In the genomic region with DNA sequence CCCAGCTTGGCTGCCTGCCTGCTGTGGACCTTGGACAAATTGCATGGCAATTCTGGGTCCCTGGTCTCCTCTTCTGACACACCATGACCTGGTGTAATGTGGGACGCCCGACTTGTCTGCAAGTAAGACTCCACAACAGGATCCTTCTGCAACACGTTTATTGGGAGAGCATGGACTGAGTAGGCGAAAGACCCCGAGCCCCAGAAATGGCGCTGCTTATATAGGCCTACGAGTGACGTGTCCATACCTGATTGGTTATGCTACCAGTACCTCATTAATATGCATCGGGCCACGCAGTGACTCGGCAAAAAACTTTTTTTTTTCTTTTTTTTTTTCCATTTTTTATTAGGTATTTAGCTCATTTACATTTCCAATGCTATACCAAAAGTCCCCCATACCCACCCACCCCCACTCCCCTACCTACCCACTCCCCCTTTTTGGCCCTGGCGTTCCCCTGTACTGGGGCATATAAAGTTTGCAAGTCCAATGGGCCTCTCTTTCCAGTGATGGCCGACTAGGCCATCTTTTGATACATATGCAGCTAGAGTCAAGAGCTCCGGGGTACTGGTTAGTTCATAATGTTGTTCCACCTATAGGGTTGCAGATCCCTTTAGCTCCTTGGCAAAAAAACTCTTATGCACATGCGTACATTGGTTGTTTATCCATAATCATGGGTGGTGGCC, we compare ENCODE assay signal across 12 mouse cellular contexts. TPM values are rescaled to one million over a fixed set of nuclear protein-coding genes. Genes with fewer than 3 reads are reported as not detected.
DNase-seq lines count a peak whose midpoint lies in the region; ATAC-seq and TF ChIP-seq lines count a peak whose summit lies in the region.
"Not testable (repeated sequence)": the region's sequence is repeated elsewhere in the genome, so short reads cannot be mapped to it uniquely, and the experiment has no call there.
"Had no signal": no experiment of that assay in that cellular context is flagged by ENCODE, and none has a peak within 500 bp of the region (broad histone marks: within the 10 kb centered on the region; RNA-seq: fewer than 3 reads in every experiment).

No protein-coding gene starts in this region.

- H3K27ac ChIP-seq in embryonic facial prominence, embryonic 13.5 days; forebrain, embryonic 16.5 days (ENCODE audit: low read length); hindbrain, embryonic 14.5 days; kidney, embryonic 15.5 days; limb, embryonic 14.5 days (replicated peaks; ENCODE audit: low read depth, low read length); lung, postnatal 0 days (ENCODE audit: low read length); neural tube, embryonic 11.5 days (ENCODE audit: low read depth, low read length): not testable (repeated sequence)

- 81% methylated on average over 13 of the region's 15 CpGs for WGBS in embryonic facial prominence, embryonic 13.5 days
- WGBS in forebrain, embryonic 16.5 days, result 84% methylated on average over 13 of the region's 15 CpGs
- 85% methylated on average over 13 of the region's 15 CpGs for WGBS in hindbrain, embryonic 14.5 days
- WGBS in kidney, embryonic 15.5 days, result 84% methylated on average over 13 of the region's 15 CpGs
- 84% methylated on average over 13 of the region's 15 CpGs for WGBS in limb, embryonic 14.5 days
- 80% methylated on average over 13 of the region's 15 CpGs for WGBS in lung, postnatal 0 days
- 83% methylated on average over 13 of the region's 15 CpGs for WGBS in neural tube, embryonic 11.5 days

- not testable (repeated sequence) for H3K9me3 ChIP-seq in embryonic facial prominence, embryonic 13.5 days; forebrain, embryonic 16.5 days (ENCODE audit: control insufficient read depth, low read length); hindbrain, embryonic 14.5 days (ENCODE audit: control insufficient read depth, low read length); kidney, embryonic 15.5 days (replicated peaks); limb, embryonic 14.5 days (ENCODE audit: control insufficient read depth, low read length); lung, postnatal 0 days (ENCODE audit: low read length); neural tube, embryonic 11.5 days (ENCODE audit: control insufficient read depth, low read length)

- H3K36me3 ChIP-seq in embryonic facial prominence, embryonic 13.5 days; forebrain, embryonic 16.5 days (ENCODE audit: control insufficient read depth, insufficient read depth); hindbrain, embryonic 14.5 days (replicated peaks; ENCODE audit: control insufficient read depth, insufficient read depth); kidney, embryonic 15.5 days; limb, embryonic 14.5 days (ENCODE audit: control insufficient read depth, insufficient read depth, low read length); lung, postnatal 0 days (ENCODE audit: insufficient read depth, low read length); neural tube, embryonic 11.5 days (ENCODE audit: control insufficient read depth, insufficient read depth, low read length): not testable (repeated sequence)

- not testable (repeated sequence) for H3K4me3 ChIP-seq in embryonic facial prominence, embryonic 13.5 days; forebrain, embryonic 16.5 days (replicated peaks; ENCODE audit: low read length); hindbrain, embryonic 14.5 days (replicated peaks; ENCODE audit: low read length); kidney, embryonic 15.5 days (replicated peaks); limb, embryonic 14.5 days (replicated peaks; ENCODE audit: low read length); lung, postnatal 0 days (ENCODE audit: low read depth, low read length); neural tube, embryonic 11.5 days (ENCODE audit: low read depth, low read length)

- peak; percentile 54; the same call in 1 of the 2 replicates for ATAC-seq in embryonic facial prominence, embryonic 13.5 days (ENCODE audit: insufficient number of reproducible peaks, insufficient read depth, low FRiP score, low TSS enrichment, low read depth)
- peak; percentile 50; the same call in 1 of the 2 replicates for ATAC-seq in forebrain, embryonic 16.5 days
- ATAC-seq in hindbrain, embryonic 14.5 days (ENCODE audit: low FRiP score), result 0 out of 2 replicates have a peak, but pooled peaks have one; percentile 62
- ATAC-seq in kidney, embryonic 15.5 days (replicated peaks; ENCODE audit: low FRiP score), result peak; percentile 55; the same call in 1 of the 2 replicates
- peak; percentile 42 for ATAC-seq in limb, embryonic 14.5 days (ENCODE audit: low FRiP score, low read depth)
- peak; percentile 22 for ATAC-seq in lung, postnatal 0 days
- ATAC-seq in neural tube, embryonic 11.5 days (ENCODE audit: insufficient read depth, low FRiP score, low TSS enrichment), result peak; percentile 70

- not testable (repeated sequence) for DNase-seq in hindbrain, embryonic 14.5 days (ENCODE audit: low spot score); limb, embryonic 14.5 days (ENCODE audit: low spot score); lung, postnatal 0 days (ENCODE audit: low spot score); neural tube, embryonic 11.5 days (ENCODE audit: low spot score)
- peak; percentile 11 for DNase-seq in thymus, postnatal 4 days

- not testable (repeated sequence) for H3K9ac ChIP-seq in embryonic facial prominence, embryonic 13.5 days; forebrain, embryonic 16.5 days (replicated peaks; ENCODE audit: low read depth, low read length); hindbrain, embryonic 14.5 days; kidney, embryonic 15.5 days; limb, embryonic 14.5 days (ENCODE audit: low read depth, low read length, severe bottlenecking); lung, postnatal 0 days (replicated peaks; ENCODE audit: low read depth); neural tube, embryonic 11.5 days (ENCODE audit: low read length)

- TF ChIP-seq CTCF in lung, postnatal 0 days (IDR thresholded peaks at IDR 0.05), result not testable (repeated sequence)

- H3K4me1 ChIP-seq in embryonic facial prominence, embryonic 13.5 days; forebrain, embryonic 16.5 days (replicated peaks; ENCODE audit: control insufficient read depth, insufficient read depth, low read length); hindbrain, embryonic 14.5 days (replicated peaks; ENCODE audit: control insufficient read depth, insufficient read depth, low read length); kidney, embryonic 15.5 days; limb, embryonic 14.5 days (ENCODE audit: control insufficient read depth, insufficient read depth, low read length); lung, postnatal 0 days (ENCODE audit: insufficient read depth, low read depth, low read length); neural tube, embryonic 11.5 days (ENCODE audit: control insufficient read depth, insufficient read depth, low read length): not testable (repeated sequence)

- not testable (repeated sequence) for TF ChIP-seq POLR2A in limb, embryonic 14.5 days (IDR thresholded peaks at IDR 0.05; ENCODE audit: borderline replicate concordance, extremely low read depth, insufficient read depth, insufficient read length)

- not testable (repeated sequence) for H3K27me3 ChIP-seq in embryonic facial prominence, embryonic 13.5 days; forebrain, embryonic 16.5 days (replicated peaks; ENCODE audit: control insufficient read depth, insufficient read depth, low read length); hindbrain, embryonic 14.5 days (ENCODE audit: control insufficient read depth, insufficient read depth, low read length); kidney, embryonic 15.5 days; limb, embryonic 14.5 days (ENCODE audit: control insufficient read depth, insufficient read depth, low read length); lung, postnatal 0 days (replicated peaks; ENCODE audit: insufficient read depth, low read length); neural tube, embryonic 11.5 days (ENCODE audit: control insufficient read depth, insufficient read depth, low read length)

- not testable (repeated sequence) for TF ChIP-seq EP300 in lung, postnatal 0 days (IDR thresholded peaks at IDR 0.05)

- H3K4me2 ChIP-seq in embryonic facial prominence, embryonic 13.5 days; forebrain, embryonic 16.5 days (ENCODE audit: low read length); hindbrain, embryonic 14.5 days (replicated peaks); kidney, embryonic 15.5 days; limb, embryonic 14.5 days (replicated peaks; ENCODE audit: low read depth, low read length, severe bottlenecking); lung, postnatal 0 days (replicated peaks; ENCODE audit: low read depth, low read length); neural tube, embryonic 11.5 days (ENCODE audit: low read depth): not testable (repeated sequence)

RNA-seq across cellular contexts. Expression of a gene that starts 21.5 kb away (rescaled TPM):
- polyA plus RNA-seq in embryonic facial prominence, embryonic 13.5 days (2015; fragmentation: Nextera tagmentation; extraction: Ambion mirVana), result not detected in 2 replicates
- polyA plus RNA-seq in forebrain, embryonic 16.5 days (2015; fragmentation: Nextera tagmentation; extraction: Ambion mirVana), result not detected in 2 replicates
- not detected in 2 replicates for polyA plus RNA-seq in hindbrain, embryonic 14.5 days (2014; fragmentation: Nextera tagmentation; extraction: Ambion mirVana)
- polyA plus RNA-seq in kidney, embryonic 15.5 days (2015; fragmentation: Nextera tagmentation; extraction: Ambion mirVana), result 0.06 TPM in 1 of 2 replicates, not detected in the other
- not detected in 2 replicates for polyA plus RNA-seq in limb, embryonic 14.5 days (2012; rRNA removed)
- not detected in 2 replicates for polyA plus RNA-seq in limb, embryonic 14.5 days (2014; fragmentation: Nextera tagmentation; extraction: Ambion mirVana)
- polyA plus RNA-seq in lung, postnatal 0 days (2015; fragmentation: Nextera tagmentation; extraction: Ambion mirVana), result 0.07 TPM in 1 of 2 replicates, not detected in the other
- not detected in 2 replicates for polyA plus RNA-seq in neural tube, embryonic 11.5 days (2014; fragmentation: Nextera tagmentation; extraction: Ambion mirVana)
- polyA plus RNA-seq: liver, adult 2 months; myocyte; stomach, embryonic 14.5 days; thymus, postnatal 0 days had no signal
